Mouse (Mus musculus) 3134 (cell line): ENCODE results near the gene Snx32.
"Not testable (repeated sequence)": the region's sequence is repeated elsewhere in the genome, so short reads cannot be mapped to it uniquely, and the experiment has no call there.

Experiments used
- DNase-seq: peaks from one replicate; pipeline ENCODE4 v3.0.0-alpha.2; 2011; ENCODE audit warnings: low spot score; ENCODE audit not compliant: insufficient read length; ENCODE audit errors: extremely low read depth

Gene Snx32

DNA sequence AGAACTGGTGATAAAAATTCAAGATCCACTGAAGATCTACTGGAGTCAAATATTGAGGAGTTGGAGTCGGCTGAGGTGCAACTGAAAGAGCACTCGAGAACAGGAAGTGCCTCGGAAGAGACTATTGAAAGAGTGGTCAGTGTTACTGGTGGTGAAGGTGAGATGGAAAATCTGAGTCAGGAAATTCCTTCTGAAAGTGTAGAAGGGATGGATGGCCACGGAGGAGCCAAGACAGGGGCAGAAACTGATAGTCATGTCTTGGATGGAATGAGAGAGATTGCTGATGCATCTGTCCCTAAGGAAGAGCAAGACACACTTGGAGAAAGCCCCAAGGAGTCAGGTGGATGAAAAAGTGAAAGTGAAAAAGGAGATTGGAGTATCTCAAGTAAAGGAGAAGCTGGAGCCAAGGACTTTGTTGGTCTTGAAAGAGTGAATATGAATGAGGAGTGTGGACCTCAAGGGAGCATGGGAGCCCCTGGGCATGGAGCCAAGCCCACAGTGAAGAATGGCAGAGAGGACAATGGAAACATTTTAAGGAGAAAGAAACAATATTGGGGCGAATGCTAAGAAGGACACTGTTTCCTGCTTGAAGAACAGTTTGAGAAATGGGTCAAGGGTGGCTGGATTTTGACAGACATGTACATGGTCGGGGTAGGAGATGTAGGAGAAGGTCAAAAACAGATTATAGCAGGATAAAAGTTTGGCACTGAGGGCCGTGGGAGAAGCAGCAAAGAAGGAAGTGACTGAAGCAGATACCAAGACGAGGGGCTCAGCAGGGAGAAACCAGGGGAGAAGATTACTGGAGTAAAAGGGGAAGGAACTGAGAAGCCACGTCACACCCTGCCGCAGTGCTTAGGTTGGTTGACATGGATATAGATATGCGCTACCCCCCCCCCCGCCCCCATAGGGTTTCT lies 2.0 kb upstream of the Snx32 start:
- DNase-seq = no peak

DNA sequence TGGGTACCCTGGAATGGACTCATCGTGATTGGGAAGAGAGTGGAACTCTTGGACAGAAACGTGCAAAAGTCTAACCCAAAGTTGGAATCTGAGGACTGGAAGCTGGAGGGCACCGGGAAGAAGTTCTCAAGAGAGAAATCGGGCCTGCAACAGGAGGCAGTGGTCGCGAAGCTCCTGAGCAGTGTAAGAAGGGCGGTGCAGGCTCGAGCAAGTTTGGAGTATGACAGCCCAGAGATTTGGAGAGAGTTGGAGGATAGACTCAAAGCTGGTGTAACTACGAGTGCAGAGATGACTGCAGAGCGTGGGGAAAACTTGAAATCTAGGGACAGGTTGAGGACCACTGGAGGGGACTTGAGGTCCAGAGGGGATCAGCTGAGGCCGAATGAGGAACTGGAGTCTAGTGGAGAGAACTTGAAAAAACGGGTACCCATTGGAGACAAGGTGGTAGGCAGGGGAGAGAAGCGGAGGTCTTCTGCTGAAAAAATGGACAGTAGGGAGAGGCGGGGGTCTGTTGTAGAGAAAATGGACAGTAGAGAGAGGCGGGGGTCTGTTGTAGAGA lies 815 bp upstream of the Snx32 start:
- no peak for DNase-seq

DNA sequence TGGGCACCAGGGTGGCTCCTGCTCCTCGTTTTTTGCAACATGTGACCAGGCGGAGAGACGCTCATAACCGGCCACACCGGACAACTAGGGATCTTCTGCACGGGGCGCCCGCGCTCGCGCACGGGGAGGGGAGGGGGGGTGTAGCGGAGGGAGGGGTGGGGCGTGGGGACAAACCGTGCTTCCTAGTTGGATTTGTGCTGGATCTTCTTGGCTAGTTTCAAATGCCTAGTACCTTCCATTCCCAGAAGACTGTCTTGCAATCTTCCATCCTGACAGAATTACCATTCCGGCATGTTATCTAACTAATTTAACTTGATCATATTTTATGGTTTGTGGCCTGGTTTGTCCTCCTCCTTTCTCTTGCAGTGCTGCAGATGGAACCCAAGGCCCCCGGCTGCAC lies 6.7 kb downstream of the Snx32 start, which contains the start of gene 1700020D05Rik:
Gene 1700020D05Rik (minus strand): TSS at position 101 of the 400 bp plus-strand sequence.
- DNase-seq = no peak

DNA sequence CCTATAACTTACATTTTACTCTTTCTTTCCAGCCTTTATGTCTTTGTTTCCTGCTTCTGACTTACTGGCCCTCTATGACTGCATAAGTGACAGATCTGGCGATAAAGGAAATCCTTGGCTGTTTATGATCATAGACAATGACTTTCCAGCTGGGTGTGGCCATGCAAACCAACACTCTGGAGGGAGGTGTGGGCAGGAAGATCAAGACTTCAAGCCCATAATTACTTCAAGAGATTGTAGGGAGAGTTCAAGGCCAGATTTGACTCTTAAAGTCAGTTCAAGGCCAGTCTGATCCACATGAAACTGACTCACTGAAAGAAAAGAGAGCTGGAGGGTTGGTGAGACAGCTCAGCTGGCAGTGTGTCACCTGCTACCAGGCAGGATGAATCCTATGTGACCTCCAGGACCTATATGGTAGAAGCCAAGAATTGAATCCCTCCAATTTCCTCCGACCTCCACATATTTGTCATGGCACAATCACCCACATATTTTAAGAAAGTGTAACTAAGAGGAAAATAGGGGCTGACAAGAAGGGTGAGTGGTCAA lies 9.9 kb downstream of the Snx32 start:
- DNase-seq = no peak

DNA sequence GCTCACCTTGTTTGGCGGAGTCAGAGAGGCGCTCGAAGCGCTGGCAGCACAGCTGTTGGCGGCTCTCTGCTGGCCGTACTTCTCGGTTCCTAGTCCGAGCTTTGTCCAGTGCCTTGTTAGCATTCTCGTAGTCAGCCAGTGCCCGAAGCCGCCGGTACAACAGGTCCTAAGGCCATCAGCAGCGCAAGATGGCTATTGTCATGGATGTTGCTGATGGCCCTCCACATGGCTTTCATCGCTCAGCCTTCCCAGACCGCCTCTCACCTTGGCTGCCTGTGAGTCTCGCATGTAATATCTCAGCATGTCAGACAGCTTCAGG lies 14.3 kb downstream of the Snx32 start:
- DNase-seq = peak; percentile 49

DNA sequence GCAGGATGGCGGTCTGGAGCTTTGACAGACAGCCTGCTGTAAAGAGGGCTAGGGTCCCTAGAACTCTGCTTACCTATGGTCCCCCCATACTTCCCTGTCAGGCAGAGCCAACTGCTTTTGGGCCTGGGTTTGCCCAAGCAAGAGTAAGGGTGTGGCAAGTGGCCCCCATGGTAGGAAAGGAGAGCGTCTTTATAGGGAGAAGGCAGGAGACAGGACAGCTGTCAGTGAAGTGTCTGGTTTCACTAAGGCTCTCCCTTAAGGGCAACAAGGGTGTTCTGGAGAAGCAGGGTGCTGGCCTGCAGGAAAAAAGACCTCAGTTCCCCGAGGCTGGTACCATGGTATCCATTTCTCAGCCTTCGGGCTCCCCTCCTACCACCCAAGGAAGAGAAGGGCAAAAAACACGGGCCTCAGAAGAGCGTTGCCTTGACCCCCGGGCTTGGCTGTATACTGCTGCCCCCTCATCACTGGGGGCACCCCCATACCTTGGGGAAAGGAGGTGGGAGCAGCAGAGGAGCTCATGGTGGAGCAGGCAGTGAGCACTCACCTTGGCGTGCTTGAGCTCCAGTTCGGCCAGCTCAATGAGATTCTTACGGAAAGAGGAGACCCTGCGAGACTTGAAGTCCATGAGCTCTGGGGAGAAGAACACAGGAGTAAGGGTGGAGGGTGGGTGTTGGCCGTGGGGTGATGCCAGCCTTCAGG lies 14.8 kb downstream of the Snx32 start:
- DNase-seq = no peak

DNA sequence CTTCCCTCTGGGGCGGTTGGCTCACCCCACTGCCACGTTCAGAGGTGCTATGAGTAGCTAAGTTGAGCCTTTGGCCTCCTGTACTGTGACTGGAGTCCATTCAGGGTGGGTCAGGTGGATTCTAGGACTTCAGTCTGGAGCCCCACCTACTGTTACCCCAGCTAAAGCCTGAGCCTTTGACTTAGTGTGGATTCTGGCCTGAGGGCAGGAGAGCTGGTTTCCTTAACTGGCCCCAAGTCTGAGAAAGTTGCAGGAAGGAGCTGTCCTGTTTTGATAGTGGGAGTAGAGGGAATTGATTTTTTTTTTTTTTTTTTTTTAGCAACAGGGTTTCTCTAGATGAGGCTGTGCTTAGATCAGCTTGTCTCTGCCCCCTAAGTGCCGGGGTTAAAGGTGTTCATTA lies 16.0 kb downstream of the Snx32 start:
- no peak for DNase-seq

DNA sequence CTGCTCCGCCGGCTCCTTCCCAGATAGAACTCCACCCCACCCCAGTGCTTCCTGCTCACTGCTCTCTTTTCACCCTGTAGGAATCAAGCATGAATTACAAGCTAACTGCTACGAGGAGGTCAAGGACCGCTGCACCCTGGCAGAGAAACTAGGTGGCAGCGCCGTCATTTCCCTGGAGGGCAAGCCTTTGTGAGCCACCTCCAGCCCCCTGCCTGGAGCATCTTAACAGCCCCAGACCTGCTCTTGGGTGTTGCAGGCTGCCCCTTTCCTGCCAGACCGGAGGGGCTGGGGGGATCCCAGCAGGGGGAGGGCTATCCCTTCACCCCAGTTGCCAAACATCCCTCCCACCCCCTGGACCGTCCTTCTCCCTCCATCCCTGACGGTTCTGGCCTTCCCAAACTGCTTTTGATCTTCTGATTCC lies 17.0 kb downstream of the Snx32 start:
- not testable (repeated sequence) for DNase-seq

DNA sequence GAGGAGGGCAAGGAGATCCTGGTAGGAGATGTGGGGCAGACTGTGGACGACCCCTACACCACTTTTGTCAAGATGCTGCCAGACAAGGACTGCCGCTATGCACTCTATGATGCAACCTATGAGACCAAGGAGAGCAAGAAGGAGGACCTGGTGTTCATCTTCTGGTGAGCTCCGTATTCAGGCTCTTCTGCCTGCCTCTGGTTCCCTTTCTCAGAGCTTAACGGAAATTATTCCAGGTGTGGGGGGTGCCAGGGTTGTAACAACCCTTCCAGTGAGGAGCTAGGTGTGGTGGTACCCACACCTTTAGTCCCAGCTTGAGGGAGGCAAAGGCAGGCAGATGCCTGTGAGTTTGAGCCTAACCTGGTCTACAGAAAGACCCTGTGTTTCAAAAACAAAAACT lies 17.7 kb downstream of the Snx32 start:
- DNase-seq = no peak

DNA sequence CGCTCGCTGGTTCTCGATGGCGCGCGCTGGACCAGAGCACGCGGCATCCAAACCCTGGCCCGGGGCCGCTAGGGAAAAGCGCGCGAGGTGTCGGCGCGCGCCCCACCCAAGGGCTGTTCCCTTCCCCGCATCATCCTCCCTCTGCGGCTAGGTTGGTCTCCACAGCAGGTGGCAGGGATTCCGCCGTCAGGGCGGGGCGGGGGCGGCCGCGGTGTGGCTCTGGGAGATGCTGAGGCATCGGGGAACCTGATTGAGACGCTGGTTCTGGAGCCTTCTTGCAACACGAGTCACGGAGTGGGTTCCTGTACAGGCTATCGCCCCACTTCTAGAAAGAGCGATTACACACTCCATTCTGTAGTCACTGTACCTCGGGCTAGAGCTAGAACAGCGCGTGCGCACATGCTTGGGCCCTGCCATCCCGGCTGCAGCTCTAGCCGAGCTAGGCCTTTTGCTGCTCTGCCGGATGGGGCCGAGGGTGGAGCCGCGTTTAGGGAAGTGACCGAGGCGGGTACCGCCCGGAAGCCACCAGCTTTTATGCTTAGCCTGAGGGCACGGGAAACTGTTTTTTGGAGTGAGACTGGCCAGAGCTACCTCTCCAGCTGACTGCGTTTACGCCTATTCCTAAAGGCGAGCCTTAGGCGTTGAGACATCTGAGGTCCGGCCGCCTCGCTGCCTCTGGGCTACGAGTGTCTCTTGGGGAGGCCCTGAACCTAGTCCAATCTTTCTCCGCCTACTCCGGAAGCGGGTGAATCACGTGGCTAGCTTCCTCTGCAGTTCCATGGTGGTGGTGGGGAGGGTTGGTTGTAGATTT lies 19.2 kb downstream of the Snx32 start:
- DNase-seq = peak; percentile 82

DNA sequence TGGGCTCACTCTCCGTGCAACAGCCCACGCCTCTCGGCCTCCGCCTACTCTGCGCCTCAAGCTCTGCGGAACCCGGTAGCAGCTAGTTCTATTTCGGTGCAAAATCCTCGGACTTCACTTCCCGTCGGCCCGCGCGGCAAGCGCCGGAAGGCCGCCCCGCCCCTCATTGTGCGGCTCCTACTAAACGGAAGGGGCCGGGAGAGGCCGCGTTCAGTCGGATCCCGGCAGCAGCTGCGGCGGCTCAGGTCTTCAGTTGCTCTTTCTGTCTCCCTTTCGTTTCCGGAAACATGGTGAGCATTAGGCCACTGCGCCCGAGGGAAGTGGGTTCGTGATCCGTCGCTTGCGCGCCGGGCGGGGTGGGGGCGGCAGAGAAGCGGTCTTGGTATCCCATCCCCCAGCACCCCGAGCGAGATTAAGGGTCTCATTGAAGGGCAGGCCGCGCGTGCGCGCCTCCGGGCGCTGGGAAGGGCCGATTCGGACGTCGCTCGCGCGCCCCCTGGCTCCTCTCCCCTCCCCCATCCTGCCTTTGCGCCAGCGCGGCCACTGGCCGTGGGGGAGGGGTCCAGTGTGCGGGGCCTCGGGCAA lies 19.9 kb downstream of the Snx32 start, which contains the start of gene Cfl1:
Gene Cfl1 (plus strand): TSS at position 143 of the 585 bp plus-strand sequence.
- peak; percentile 96 for DNase-seq

DNA sequence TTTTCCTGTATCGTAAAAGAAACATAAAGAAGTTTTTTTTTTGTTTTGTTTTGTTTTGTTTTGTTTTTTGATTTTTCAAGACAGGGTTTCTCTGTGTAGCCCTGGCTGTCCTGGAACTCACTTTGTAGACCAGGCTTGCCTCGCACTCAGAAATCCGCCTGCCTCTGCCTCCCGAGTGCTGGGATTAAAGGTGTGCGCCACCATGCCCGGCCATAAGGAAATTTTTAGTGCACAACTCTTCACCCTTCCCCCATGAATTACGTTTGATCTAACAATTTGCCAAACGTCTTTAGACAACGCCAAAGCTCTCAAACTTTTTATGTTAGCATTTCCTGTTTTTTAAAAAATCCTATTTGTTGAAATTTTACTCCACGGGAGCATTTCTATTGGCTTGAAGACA lies 20.6 kb downstream of the Snx32 start:
- DNase-seq = not testable (repeated sequence)

DNA sequence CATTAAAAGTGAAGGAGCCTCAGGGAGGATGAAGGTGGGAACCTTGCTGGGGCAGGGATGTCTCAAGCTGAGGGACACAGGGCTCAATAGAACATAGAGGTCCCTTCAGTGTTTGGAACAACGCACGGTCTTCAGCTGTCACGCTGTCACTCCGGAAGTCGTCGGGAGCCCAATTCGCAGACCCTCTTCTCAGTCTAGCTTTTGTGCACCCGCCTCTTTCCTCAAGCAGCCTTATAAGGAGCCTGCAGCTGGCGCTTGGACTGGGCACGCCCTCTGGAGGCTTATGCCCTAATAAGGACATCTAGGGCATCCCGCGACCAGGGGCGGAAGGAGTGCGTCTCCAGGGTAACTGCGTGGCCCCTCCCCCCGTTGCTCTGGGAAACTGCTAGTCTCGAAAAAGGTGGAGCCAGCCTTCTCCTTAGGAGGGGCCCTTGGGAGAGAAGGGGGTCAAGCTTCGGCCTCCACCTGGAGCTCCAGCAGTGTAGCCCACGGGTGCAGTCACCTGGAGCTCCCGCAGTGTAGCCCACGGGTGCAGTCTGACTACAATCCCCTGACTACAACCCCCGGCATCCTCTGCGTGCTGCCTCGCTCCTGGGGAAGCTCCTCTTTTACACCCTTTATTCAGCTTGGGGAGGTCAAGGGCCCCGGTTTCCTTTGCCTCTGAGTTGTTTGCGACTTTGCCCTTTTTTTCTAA lies 21.3 kb downstream of the Snx32 start:
- peak; percentile 96 for DNase-seq

DNA sequence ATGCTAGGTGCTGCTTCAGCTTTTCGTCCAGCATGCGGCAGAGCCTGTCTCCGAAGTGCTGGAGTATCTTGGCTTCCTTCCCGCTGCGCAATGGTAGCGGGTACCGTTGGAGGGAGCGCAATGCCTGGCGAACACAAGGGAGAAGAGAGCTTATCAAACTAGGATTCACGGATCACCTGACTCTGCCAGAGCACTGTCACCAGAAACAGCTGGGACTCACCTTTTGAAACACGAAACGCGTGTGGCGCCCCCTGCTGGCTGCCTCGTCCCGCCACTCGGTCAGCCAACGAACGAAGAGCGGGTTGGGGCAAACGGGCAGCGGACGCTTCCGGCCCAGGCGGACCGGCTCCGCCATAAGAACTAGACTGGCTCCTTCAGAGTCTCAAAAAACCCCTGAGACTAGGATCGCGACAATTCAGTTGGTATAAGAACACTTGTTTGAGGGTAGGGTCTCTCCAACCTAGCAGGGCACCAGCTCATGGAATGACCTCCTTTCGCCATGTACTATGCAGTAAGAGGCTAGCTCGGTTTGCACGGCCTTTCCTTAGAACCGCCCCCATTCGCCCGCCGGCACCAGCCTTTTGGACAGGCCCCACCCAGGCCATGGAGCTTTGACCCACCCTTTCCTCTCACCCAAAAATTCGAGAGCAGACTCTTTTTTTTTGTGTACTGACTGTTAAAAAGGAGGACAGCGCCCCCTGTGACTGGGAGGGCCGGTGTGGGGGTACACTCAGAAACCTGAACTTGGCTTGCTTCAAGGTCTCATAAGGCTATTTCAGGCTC lies 22.4 kb downstream of the Snx32 start, which contains the start of gene Mus81:
Gene Mus81 (minus strand): TSS at position 635 of the 783 bp plus-strand sequence.
- DNase-seq = peak; percentile 93

DNA sequence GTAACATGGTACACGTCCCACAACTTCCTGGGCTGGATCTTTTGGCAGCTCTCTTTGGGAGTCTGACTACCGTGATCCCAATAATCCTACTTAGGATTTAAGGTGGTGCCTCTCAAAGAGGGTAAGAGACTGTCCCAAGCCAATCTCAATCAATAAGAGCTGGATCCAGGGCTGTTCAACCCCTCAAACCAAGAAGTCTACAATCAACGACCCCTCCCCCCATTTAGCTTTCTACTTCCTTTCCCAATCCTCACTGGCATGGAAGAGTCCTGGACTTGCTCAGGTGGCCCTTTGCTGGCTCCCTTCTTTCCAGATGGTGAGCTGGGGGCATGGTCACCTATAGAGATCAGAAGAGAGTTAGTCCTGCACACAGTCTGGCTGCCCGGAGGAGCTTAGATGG lies 23.6 kb downstream of the Snx32 start:
- DNase-seq = no peak

DNA sequence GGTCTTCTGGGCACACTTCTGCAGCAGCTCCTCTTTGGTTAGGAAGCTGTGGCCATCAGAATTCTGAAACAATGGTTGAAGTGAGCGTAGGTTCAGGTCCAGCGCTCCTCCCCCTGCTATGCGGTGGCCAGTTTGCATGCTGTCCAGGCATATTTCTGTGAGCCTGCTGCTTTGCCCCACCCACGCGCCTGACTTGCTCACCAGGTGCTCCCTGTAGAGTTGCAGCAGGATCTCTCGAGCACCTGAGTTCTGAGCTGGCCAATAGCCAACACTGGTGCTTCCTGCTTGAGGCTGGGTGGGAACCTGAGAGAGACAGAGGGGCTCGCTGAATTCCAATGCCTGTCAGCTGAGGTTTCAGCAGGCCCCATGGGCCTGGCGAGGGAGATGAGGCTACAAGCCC lies 24.1 kb downstream of the Snx32 start:
- no peak for DNase-seq

DNA sequence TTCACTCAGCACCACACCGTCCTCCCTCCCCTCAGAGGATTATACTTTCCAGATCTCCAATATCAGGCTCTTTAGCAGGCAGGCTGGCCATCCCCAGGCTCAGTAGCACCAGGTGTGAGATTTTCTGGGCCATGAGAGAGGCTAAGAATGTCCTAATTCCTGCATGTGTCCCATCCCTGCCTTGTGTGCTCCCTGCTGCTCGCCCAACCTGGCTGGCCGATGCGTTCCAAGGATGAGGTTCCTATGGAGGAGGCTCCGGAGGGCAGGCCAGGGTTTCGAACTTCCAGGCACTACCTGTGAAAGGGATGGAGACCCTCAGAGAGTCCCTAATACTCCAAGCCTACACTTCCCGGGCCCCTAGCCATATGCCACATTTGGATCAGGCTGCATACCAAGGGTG lies 24.5 kb downstream of the Snx32 start:
- DNase-seq = no peak

DNA sequence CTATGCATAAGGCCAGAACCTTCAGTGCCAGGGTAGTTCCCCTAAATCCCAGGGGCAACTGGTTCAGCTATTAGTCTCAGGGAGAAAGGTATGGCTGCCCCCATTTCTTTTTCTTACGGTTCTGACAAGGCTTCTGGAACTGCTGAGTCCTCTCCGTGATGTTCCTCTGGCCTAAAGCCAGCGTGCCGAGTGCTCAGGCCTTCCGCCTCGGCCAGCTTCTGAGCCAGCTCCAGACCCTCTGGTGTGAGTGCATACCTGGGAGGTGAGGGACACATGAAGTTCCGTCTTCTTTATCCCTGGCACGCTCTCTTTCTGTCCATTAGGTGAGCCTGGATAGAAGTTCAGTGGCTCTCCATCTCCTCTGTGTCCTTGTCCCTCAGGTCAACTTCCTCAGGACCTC lies 25.0 kb downstream of the Snx32 start:
- DNase-seq = no peak

DNA sequence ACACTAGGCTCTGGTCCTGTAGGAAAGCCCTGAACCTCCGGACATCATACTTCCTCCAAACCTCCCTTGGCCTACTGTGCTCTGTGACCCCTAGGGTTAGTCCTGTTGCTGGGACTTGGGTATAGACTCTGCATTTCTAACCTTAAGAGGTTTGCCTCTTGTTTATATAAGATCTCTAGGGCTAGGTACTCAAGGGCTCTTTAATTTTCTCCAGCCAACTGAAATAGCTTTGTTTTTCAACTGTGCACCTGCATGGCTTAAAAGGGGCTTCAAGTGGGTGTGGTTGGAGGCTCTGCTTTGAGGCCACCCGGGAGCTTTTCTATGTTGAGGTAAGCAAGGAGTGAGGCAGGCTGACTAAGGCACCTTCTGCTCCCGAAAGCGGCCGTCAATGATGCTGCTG lies 25.8 kb downstream of the Snx32 start:
- DNase-seq = no peak
